Mouse (Mus musculus) hindbrain, postnatal 0 days (tissue): ENCODE results near the gene Pisd. TPM values are rescaled to one million over a fixed set of nuclear protein-coding genes. Genes with fewer than 3 reads are reported as not detected.
"Not testable (repeated sequence)": the region's sequence is repeated elsewhere in the genome, so short reads cannot be mapped to it uniquely, and the experiment has no call there.

Source experiments
- ATAC-seq: fragments of 200-750 bp; cut with Nextera tagmentation; 2 replicates; pipeline ENCODE4 v1.8.0; 2017; ENCODE audit warnings: mild to moderate bottlenecking, moderate TSS enrichment, moderate library complexity
- DNase-seq: peaks from one replicate; pipeline ENCODE4 v3.0.0-alpha.2; 2015; ENCODE audit warnings: low spot score
- H3K27ac ChIP-seq: fragments of 300-500 bp; sonication (generic); 2 replicates; pipeline ENCODE4 v1.5.1; 2014; ENCODE audit warnings: mild to moderate bottlenecking
- H3K27me3 ChIP-seq: fragments of 300-500 bp; sonication (generic); 2 replicates; pipeline ENCODE4 v1.6.1; 2014; ENCODE audit warnings: low read length, mixed read lengths; ENCODE audit not compliant: insufficient read depth
- H3K36me3 ChIP-seq: fragments of 300-500 bp; sonication (generic); 2 replicates; pipeline ENCODE4 v1.6.1; 2014; ENCODE audit warnings: low read length, mixed read lengths; ENCODE audit not compliant: insufficient read depth
- H3K4me1 ChIP-seq: fragments of 300-500 bp; sonication (generic); 2 replicates; pipeline ENCODE4 v1.6.1; 2014; ENCODE audit warnings: antibody characterized with exemption, low read length, mixed read lengths; ENCODE audit not compliant: insufficient read depth
- H3K4me2 ChIP-seq: fragments of 300-500 bp; sonication (generic); 2 replicates; pipeline ENCODE4 v1.6.1; 2014; ENCODE audit warnings: low read depth, mild to moderate bottlenecking, low read length, moderate library complexity, mixed read lengths
- H3K4me3 ChIP-seq: fragments of 300-500 bp; sonication (generic); 2 replicates; pipeline ENCODE4 v1.5.1; 2014; ENCODE audit warnings: low read length
- H3K9ac ChIP-seq: fragments of 300-500 bp; sonication (generic); replicated peaks from 2 replicates; pipeline ENCODE4 v1.6.1; 2014; ENCODE audit warnings: mild to moderate bottlenecking, low read length, moderate library complexity, mixed read lengths
- H3K9me3 ChIP-seq: fragments of 300-500 bp; sonication (generic); 2 replicates; pipeline ENCODE4 v1.6.1; 2016; ENCODE audit warnings: low read length, mixed read lengths
- CTCF ChIP-seq: IDR thresholded peaks from 2 replicates; pipeline ENCODE4 v1.5.1; 2016; ENCODE audit warnings: antibody characterized with exemption, control low read depth, low read depth
- WGBS: fragments of 180-500 bp; shearing (Covaris S2); extraction: QIAGEN DNeasy Blood & Tissue Kit; methylation state at CpG from one replicate; pipeline ENCODE4 v1.1.7; 2014; 5-methylcytosine and 5-hydroxymethylcytosine counted together
- polyA plus RNA-seq: library from polyadenylated mRNA; unstranded; fragments of >200 nt; fragmentation: Nextera tagmentation; extraction: Ambion mirVana; gene quantifications from 2 replicates; pipeline ENCODE4 v1.2.1, GENCODE M21; 2015
- total RNA-seq: library from RNA; depleted of rRNA; stranded (reverse); fragments of >200 nt; gene quantifications from 2 replicates; pipeline ENCODE4 v1.2.3, GENCODE M21; 2014; rRNA removed

Pisd gene
- total RNA-seq (99.7 and 126 TPM in 2 replicates), polyA plus RNA-seq (79.2 and 83.6 TPM in 2 replicates)

DNA sequence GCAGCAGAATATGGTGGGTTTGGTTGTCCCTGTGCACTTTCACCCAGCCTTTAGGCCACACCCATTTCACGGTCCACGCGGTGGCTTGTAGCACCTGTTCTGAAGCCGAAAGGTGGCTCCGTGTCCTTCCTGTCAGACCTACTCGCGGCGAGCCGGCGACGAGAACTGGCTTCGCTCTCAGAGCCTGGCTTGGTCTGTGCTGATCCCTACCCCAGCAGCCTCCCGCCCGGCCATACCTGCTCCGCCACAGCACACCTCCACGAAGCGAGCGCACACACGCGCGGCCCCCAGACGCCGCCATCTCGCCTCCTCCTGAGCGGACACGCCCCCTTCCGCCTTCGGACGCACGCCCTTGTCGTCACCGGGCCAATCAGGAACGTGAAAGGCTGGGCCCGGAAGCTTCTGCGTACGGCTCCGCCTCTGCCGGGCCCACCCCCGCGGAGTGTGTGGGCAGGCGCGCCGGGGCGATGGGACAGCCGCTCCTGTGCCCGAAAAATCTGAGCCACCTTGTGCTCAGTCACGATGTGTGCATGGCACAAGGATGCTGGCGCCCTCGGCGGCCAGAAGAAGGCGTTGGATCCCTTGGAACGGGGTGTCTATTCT lies at the start of gene Pisd:
Pisd (minus strand) TSS at position 334 of the 603 bp plus-strand sequence.
- H3K27me3 ChIP-seq = no peaks in the 10 kb centered on the region
- ATAC-seq (peak; percentile 100), DNase-seq (peak; percentile 98)
- H3K9me3 ChIP-seq = no peaks in the 10 kb centered on the region
- TF ChIP-seq CTCF = peak; percentile 70
- under 1% methylated on average over 52 of the region's 52 CpGs for WGBS
- no peaks in the 10 kb centered on the region for H3K4me1 ChIP-seq
- H3K36me3 ChIP-seq = 0 out of 2 replicates have a peak, but pooled peaks cover 4% of the 10 kb centered on the region
- H3K9ac ChIP-seq = peak within 1 kb of the TSS; percentile 59
- H3K27ac ChIP-seq = peak within 1 kb of the TSS; percentile 71
- peak within 1 kb of the TSS; percentile 65 for H3K4me2 ChIP-seq
- peak within 1 kb of the TSS; percentile 77 for H3K4me3 ChIP-seq

- Histone ChIP-seq H3K9me3 (no peaks in the 10 kb centered on the region), H3K4me3 (no peak overlapping the region), H3K36me3 (peaks cover 16% of the 10 kb centered on the region; the same call in 1 of the 2 replicates), H3K27ac (no peak overlapping the region), H3K4me2 (no peak overlapping the region), H3K4me1 (no peaks in the 10 kb centered on the region), H3K9ac (no peak overlapping the region), H3K27me3 (no peaks in the 10 kb centered on the region)
- 86% methylated on average over 1 of the region's 1 CpGs for WGBS
- no peak for ATAC-seq
- TF ChIP-seq CTCF = no peak
- no peak for DNase-seq
Measured at GRCm38 (mm10) chr5:32834497-32834896, 49.1 kb upstream of the Pisd start.

DNA sequence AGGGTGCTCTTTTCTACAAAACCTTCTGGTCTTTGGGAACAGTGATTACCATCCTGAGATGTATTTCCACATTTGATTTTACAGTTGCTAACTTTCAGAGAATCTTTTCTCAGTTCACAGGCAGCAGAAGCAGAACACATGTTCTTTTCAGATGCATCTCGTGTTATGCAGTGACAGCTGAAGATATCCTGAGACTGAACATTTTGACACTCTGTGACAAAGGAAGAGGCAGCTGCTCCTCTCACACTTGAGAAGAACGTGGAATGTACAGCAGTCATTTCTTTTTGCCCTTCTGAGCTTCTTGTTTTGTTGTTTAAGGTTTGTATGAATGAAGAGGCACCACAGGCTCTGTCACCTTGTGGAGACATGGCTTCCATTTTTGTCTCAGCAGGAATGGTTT lies 44.6 kb upstream of the Pisd start:
- 88% methylated on average over 2 of the region's 2 CpGs for WGBS
- Histone ChIP-seq H3K36me3 (peaks cover 33% of the 10 kb centered on the region; the same call in 1 of the 2 replicates), H3K4me2 (no peak overlapping the region), H3K4me1 (no peaks in the 10 kb centered on the region), H3K4me3 (no peak overlapping the region), H3K9ac (no peak overlapping the region), H3K27ac (no peak overlapping the region), H3K27me3 (no peaks in the 10 kb centered on the region), H3K9me3 (no peaks in the 10 kb centered on the region)
- no peak for ATAC-seq
- no peak for TF ChIP-seq CTCF
- DNase-seq = no peak

- peaks cover 33% of the 10 kb centered on the region; the same call in 1 of the 2 replicates for H3K36me3 ChIP-seq
- H3K4me2 ChIP-seq, ATAC-seq, DNase-seq, H3K4me1 ChIP-seq, H3K9me3 ChIP-seq, H3K9ac ChIP-seq, H3K27ac ChIP-seq, H3K4me3 ChIP-seq, H3K27me3 ChIP-seq: not testable (repeated sequence)
- 94% methylated on average over 1 of the region's 1 CpGs for whole genome bisulfite sequencing
Measured at GRCm38 (mm10) chr5:32828766-32829165, 43.3 kb upstream of the Pisd start.

- Histone ChIP-seq H3K9ac (no peak within 1 kb of the TSS), H3K27me3 (no peaks in the 10 kb centered on the region), H3K36me3 (peaks cover 35% of the 10 kb centered on the region; the same call in 1 of the 2 replicates), H3K4me1 (no peaks in the 10 kb centered on the region), H3K4me2 (no peak within 1 kb of the TSS), H3K4me3 (no peak within 1 kb of the TSS), H3K27ac (no peak within 1 kb of the TSS), H3K9me3 (no peaks in the 10 kb centered on the region)
- DNase-seq (no peak), ATAC-seq (no peak)
- WGBS = 92% methylated on average over 7 of the region's 7 CpGs
- TF ChIP-seq CTCF = no peak
Measured at GRCm38 (mm10) chr5:32827009-32827408, 41.6 kb upstream of the Pisd start, which contains the start of gene Gm20671. Gene Gm20671 (minus strand): TSS chr5:32827109.

DNA sequence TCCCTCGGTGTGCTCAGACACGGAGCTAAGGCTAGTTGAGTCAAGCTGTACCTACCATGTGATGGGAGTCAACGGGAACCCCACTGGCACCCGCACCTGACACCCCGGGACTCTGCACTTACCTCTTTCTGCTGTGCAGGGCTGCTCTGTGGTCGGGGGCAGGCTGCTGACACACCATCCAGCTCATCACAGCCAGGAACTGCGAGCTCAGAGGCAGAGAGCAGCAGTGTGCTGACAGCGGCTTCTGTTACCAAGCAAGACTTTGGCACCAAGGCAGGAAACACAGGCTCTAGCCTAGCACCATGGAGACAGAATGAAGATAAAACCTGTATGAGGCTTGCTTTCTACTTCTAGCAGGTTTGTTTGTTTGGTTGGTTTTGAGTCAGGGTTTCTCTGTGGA lies 35.0 kb upstream of the Pisd start:
- Histone ChIP-seq H3K4me3 (no peak overlapping the region), H3K9ac (no peak overlapping the region), H3K27me3 (no peaks in the 10 kb centered on the region), H3K27ac (no peak overlapping the region), H3K36me3 (peaks cover 24% of the 10 kb centered on the region), H3K4me1 (no peaks in the 10 kb centered on the region), H3K4me2 (no peak overlapping the region), H3K9me3 (no peaks in the 10 kb centered on the region)
- ATAC-seq (no peak), DNase-seq (no peak)
- 91% methylated on average over 8 of the region's 8 CpGs for WGBS
- TF ChIP-seq CTCF = no peak

DNA sequence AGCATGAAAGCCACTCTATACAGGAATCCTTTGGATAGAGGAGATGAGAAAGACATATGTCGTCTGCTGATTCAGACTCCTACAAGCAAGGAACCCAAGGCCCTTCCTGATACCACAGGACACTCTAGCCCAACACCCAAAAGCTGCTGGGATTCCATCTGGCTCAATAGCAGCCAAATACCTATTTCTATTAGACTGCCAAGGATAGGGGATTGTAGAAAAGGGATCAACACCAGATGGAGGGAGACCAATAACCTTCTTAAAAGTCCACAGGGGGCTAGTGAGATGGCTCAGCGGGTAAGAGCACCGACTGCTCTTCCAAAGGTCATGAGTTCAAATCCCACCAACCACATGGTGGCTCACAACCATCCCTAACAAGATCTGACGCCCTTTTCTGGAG lies 29.9 kb upstream of the Pisd start:
- TF ChIP-seq CTCF = no peak
- WGBS = 89% methylated on average over 4 of the region's 4 CpGs
- Histone ChIP-seq H3K4me2 (no peak overlapping the region), H3K9ac (no peak overlapping the region), H3K4me3 (no peak overlapping the region), H3K9me3 (no peaks in the 10 kb centered on the region), H3K36me3 (peaks cover 23% of the 10 kb centered on the region), H3K4me1 (no peaks in the 10 kb centered on the region), H3K27ac (no peak overlapping the region), H3K27me3 (no peaks in the 10 kb centered on the region)
- DNase-seq = no peak
- ATAC-seq = no peak

DNA sequence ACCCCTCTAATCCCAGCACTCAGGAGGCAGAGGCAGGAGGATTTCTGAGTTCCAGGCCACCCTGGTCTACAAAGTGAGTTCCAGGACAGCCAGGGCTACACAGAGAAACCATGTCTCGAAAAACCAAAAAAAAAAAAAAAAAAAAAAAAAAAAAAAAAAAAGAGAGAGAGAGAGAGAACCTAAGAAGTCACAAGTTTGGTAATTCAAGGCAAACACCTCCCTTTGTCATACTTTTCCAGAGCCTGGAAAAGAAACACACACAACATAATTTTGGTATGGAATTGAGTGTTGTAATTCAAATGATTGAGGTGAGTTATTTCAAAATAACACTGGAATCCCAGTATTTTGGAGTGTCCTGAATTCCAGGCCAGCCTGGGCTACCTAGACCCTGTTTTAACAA lies 1.0 kb upstream of the Pisd start:
- H3K4me3 ChIP-seq, H3K9me3 ChIP-seq, ATAC-seq, H3K27ac ChIP-seq, DNase-seq, H3K9ac ChIP-seq, H3K27me3 ChIP-seq, H3K4me2 ChIP-seq, H3K4me1 ChIP-seq, H3K36me3 ChIP-seq: not testable (repeated sequence)
- 86% methylated on average over 1 of the region's 1 CpGs for WGBS
